Mouse (Mus musculus) B cell, adult 2 months (primary cell): Measurements from ENCODE around the gene Vim.
A peak's percentile ranks its signal among the peaks of the same experiment; 100 is the strongest.

Experiments used
- DNase-seq, 2 experiments: peaks; one replicate each; pipeline ENCODE4 v3.0.0; 2022

Gene Vim

DNA sequence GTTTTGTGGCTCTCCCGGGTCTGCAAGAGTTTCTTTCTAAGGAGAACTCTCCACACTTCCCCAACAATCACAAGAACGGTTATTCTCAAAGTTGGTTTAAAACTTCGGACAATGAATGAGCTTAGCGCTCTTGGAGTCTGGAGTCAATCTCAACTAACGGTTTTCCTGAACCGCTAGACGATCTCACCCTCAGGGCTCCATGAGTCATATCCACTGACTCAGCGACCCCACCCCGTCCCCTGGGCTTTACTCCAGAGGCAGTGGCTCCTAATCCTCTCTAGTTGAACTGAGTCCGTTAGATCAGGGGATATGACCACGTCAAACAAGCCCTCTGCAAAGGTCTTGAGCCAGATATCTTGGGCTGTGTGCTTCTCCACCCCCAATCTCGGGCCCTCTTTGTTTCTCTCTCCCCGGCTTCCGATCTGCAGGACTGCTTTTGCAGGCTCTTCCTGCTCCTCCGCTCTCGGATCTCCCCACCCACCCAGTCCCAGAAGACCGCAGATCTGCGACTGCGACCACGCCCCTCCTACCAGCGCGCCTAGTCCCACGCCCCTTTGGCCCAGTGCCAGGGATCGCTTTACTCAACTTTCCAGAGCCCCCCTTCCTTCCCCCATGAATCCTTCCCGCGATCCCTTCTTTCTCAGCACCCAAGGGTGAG is at the start of gene Vim:
Vim (plus strand) TSS at position 520 of the 658 bp plus-strand sequence.
- peak; percentile 81 to 82 for DNase-seq

DNA sequence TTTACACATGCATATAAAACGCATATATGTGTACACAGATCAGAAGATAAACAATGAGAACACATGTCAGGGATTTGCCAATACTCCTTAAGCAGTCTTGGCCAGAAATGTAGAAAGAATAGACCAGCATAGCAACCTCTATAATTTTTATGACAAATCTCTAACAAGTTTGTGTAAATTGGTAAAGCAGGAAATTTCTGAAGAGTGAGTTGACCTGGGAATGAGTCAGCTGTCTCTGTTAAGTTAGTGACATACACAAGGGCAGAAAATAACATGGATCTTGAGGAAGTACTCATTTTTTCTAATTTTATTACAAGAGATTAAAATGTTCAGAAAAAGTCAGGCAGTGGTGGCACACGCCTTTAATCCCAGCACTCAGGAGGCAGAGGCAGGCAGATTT is 47.5 kb upstream of the Vim start:
- no peak for DNase-seq

DNA sequence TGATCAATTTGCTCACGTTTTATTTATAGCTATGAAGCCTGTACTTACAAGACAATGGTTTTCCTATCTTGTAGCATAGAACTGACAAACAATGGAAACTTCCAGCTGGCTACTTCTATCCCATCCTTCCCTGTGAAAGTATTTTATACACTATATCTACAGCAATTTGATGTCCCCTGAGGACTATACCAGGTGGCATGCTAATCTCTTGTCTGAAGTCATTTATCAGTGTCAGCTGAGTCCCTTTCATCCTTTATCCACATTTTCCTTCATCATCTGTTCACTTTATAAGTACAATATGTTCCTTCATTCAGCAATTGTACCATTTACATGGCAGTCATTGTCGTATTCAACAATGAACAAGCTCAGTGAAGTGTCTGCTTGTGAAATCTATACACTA is 46.6 kb upstream of the Vim start:
- no peak for DNase-seq

DNA sequence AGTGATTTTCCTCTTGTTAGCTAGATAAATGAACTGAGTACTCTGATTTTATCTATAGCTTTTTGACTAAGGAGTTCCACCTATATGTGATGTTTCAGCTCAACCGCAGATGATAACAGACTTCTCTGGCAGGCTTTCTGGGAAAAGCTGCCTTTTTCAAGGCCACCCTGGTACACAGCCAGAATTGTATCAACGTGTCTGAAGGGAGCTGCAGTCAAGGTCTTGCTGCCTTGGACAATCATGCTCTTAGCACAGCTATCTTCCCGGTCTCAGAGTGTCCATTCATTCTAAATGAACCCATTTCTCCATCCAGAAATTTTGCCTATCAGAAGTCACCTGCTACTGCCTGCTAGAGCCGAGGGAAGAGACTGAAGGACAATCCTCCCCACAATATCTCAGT is 46.2 kb upstream of the Vim start:
- no peak for DNase-seq

DNA sequence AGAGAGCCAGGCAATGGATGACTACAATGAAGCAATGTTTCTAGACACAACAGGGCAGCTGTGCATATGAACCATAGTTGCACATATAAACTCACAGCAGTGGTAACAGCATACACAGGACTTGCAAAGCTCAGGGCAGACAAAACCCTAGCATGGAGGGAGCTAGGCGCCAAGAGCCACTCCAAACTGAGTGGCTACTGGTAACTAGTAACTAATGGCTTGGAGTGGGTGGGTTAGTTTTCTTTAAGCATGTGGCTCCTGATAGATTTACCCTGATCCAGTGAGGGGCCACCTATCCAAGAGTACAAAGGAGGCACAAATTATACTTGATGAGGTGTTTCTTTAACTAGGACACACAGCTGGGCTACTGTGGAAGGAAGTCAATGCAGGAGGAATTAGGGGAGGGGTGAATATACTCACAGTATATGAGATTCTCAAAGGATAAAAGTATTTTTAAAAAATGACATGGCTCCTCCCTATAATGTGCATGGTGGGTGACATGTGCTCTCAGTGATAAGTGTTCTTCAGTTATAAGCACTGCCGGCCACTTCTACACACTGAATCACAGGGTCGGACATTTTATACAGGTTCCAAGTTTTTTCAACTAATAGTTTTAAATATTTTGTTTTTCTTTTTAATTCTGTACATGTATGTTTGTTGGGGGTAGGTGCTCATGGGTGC is 44.3 kb upstream of the Vim start:
- DNase-seq, result no peak

DNA sequence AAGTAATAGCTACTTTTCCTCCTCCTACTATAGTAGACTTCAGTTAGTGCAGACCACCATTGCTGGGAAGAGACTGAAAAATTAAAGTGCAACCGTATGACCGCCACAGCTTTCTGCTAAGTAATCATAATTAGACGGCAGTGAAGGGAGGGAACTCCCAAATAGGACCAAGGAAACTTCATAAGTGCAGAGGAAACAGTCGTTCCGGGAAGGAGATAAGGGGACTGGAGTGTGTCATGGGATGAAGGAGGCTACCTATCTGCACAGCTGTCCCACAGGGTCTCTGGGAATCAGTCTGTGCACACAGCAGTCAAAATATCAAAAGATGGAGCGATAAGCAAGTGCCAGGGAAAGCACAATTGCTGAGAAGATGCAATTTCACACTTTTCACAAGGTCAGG is 43.1 kb upstream of the Vim start:
- no peak for DNase-seq

DNA sequence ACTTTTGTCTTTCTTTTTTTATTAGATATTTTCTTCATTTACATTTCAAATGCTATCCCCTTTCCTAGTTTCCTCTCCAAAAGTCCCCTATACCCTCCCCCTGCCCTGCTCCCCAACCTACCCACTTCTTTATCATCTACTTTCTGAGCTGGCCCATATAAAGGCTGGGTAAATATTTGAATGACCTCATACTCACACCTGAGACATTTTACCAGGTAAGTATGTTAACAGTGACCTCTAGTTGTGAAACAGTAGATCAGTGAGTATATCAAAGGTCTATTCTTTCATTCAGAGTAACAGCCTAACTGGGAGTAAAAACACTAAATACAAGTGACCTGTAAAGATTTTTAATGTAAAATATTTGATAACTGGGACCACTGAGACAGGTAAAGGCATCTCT is 37.0 kb upstream of the Vim start:
- no peak for DNase-seq

DNA sequence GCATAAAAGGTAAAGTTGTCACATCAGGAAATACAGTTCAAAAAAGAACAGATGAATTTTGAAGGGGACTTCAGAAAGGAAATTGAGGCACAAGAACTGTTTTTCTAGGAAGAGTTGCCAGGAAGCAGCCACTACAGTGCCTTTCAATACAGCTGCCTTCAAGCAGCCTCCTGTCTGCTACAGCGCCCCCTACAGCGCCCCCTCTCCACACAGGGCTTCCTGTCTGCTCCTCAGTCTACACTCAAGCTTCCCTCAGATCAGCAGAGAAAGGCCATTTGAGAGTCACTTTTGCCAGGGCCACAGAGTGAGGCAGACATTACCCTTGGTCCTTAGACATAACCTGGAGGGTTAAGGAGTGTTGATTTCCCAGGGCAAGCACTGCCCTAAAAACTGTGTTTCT is 36.0 kb upstream of the Vim start:
- peak; percentile 50 to 52 for DNase-seq

DNA sequence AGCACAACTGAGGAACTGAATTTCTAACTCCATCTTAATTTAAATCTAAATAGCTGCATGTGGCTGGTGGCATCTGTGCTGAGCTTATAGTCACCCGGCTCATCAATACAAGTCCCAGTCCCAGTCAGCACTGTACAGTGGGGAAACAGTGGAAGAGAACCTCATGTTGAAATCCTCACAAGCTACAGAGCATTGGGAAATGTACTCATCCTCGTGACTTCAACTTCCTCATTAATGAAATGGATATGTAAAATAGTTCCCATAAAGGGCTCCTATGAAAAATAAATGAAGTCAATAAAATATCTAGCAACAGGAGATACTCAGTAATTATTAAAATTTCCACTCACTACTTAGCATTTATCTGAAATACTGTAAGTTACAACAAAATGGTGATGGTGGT is 35.5 kb upstream of the Vim start:
- DNase-seq, result no peak

DNA sequence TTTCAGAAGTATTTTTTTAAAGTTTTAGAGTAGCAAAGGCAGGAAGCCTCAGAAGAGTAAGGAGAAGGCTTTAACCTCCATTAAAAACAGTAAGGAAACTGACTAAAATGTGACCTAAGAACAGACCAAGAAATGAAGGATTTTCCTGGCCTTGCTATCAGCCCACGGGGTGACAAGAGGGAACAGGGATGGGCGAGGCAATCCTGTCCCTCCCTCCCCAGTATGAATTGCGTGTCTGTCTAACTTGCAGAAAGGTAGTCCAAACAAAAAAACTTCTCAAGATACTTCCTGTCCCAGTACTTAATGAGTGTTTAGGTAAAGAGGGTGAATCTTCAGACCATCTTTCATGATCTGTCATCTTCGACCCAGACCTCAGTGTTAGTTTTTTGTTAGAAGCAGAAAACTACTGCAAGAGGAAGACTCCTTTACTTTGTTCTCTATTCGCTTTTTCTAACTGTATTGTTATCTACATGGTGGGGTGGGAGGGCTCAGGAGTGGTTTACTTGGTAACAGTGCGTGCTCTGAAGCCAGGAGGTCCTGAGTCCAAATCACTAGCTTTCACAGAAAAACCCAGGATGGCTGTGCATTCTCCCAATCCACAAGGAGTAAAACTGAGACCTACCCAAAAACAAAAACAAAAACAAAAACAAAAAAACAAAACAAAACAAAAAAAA is 34.9 kb upstream of the Vim start:
- no peak for DNase-seq

DNA sequence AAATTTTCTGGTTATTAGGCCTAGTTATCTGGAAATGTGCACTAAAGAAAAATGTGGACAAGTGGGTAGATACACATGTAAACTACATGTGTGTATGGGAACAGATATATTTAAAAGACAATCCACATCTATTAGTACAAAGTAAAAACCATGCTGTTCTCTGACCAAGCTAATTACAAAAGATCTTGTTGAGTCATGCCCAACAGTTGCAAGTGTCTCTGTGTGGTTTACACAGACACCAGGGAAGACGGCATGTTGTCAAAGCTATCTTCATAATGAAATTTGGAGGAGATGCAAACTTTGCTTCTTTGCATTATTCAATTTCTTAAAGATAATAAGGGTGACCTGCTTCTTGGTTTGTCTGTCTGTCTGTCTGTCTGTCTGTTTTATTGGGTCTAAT is 33.9 kb upstream of the Vim start:
- no peak for DNase-seq

DNA sequence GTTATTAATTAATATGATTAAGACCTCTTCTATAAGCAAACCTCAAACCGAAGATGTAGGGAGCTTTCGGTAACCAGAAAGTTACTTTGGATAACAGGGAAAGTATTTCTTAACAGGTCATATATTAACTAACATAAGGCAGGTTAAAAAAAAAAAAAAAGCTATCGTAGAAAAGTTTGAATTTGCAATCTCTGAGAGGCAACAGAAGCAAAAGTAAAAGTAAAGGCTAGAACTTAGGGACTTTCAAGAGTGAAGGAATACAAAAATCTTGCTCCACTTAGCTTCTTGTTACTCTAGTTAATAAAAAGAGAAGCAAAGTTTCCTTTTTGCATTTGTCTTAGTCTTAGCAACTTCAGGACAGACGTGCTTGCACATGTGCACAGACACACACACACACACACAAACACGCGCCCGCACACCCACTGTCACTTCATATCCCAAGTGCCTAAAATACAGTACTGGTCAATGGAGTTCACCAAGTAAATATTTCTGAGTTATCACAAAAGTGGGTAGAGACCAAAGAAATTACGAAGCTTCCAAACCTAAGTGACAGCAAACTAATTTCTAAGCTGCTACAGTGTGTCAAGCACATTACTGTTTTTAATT is 30.1 kb upstream of the Vim start:
- DNase-seq, result peak; percentile 17

DNA sequence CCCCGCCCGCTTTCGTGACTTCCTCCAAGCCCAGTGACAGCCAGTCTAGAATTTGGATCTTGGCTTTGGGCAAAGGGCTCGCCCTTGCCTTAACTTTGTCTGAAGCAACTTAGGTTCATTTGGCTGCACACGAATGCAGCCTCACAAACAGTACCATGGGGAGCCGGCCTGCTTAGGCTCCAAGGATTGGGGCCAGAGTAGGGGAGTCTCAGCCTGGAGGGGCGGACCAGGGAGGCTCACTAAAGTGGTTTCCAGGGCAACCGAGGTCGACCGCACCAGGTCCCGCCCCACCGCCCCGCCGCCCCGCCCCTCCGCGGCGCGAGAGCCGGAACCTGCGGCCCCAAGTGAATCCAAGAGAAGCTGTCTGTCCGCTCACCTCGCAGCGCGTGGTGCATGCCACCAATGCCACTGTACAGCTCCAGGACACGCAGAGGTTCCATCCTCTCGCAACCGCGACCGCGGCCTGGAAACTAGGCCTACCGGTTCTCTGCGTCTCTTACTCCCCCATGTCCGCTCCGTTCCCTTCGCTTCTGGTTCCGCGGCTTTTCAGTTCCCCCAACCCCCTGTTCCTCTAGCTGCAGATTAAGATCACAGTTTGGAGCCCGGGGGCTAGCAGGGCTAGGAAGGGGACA is 29.4 kb upstream of the Vim start, which contains the start of gene Trdmt1:
Trdmt1 (minus strand) TSS at position 476 of the 632 bp plus-strand sequence.
- peak; percentile 83 to 85 for DNase-seq

DNA sequence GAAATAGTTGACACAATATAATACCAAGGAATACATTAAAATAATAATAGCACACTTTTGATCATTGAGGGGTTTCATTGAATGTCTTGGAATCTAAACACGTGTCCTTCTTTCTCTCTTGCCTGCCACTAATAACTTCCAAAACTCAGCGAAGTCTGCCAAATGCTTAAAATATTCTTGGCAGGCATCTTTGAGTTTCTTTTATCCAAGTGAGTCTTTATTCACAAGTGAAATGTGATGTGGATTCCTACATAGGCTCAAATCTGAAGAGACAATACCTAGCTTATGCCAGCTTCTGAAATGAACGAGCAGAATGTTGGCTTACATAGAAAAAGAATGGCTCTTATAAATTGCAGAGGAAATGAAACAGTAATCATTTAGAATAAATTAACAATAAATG is 25.0 kb upstream of the Vim start:
- DNase-seq, result no peak

DNA sequence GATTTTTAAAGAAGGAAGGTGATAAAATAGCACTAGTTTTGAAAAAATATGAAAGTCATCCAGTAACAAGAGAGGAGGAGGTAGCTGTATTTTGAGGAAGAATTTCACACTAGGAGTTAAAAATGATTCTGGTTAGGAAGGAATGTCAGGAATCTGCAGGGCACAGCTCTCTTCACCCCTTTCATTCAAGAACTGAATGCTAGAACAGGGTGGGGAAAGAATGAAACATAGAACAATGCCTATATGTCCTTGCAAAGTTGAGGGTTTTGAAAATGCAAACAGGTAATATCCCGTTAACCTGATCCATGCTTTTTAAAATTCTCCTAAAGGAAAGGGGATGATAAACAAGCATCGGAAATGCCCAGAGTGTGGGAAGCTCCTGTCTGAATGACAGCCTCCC is 19.8 kb upstream of the Vim start:
- no peak for DNase-seq

DNA sequence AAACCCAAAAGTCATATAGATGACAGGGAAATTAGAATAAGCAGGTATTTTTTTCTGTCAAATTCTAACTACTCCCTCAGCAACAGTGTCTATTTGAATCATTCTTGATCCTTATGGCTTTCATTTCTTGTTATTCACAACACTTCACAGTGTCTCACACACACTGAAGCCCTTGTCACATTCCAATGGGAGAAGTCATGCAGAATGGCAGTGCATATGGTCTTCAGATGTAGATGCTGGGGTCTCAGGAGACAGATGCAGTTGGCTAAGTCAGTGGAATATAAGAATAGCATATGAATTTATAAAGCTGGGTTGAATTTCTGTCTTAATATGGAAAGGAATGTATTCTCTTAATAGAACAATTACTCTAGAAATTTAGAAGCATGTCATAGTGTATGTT is 17.5 kb upstream of the Vim start:
- DNase-seq, result no peak

DNA sequence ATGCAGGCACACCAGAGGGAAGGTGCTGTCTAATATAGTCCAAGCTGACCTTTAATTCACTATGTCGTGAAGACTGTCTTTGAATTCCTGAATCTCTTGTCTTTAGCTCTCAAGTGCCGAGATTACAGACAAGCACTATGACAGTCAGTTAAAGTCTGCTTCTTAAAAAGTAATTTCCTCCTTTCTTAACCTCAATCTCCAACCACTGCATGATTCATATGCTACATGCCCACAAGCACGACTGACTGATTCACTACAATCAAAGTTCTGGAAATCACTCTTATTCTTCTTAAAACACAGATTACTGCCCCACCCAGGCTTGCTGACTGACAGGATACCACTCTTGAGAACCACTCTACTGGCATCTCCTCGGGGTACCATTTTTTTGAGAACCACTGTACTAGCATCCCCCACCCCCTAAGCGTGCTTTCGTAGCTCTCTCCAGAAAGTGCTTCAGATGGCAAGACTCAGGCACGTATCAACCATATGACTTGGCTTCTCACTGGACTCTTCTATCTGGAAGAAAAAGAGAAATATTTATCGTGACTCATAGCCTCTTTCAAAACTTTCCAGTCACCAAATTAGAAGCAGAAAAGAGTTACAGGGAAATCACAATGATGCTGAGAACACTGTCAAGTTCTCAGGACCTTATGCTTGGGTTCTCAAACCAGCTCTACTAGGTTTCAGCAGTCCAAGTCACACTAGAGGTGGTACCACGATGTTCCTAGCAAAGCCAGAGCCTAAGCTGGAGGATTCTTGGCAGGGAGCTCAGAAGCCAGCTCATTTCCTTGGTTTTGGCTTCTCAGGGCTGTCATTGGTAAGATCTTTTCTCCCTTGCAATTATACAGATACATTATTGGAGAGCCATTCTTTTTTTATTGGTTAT is 16.3 kb upstream of the Vim start:
- DNase-seq, result peak; percentile 22 to 30

DNA sequence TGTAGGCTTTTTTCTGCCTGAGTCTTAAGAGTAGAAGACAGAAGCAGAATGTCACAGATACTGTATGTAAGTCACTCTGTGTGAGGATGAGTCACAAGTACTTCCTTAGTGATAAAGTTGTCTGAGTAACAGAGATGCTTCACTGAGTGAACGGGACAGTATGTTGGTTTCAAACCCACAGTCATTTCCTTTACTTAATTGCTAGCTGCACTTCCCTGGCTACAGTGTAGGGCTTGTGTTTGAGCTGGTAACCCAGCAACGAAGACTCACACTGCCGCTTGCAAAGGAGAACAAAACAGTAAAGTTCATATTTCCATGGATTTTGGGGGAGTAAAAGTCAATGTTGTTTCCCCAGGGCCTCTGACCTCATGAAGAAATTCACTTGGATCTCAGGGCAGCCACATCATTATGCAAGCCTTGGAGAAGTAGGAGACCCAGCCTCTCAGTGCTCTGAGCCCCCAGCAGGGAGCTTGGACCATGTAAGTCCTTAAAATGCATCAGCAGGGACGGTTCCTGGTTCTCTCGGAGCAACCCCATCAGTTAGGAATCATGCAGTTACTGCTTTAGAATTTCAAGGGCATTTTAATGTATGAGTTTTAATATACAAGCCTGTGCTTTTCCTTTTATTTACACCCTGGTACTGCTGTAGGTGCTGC is 15.0 kb upstream of the Vim start:
- peak; percentile 70 to 76 for DNase-seq

DNA sequence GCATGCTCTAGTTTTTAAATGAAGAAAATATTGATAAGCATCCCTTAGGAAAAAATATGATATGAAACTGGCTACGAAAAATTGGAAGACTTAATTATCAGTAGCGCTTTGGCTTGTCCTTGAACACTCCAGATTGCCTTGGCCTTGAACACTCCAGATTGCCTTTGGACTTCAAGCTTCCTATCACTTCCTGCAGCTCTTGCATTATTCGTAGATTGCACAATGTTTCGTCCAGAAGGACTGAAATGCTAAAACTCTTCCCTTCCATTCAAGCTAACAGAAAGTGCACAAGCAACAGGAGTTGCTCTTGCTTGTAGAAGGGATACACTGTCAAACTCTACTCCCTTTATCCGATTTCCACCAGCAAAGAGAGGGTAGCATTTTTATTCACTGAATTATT is 14.4 kb upstream of the Vim start:
- no peak for DNase-seq

DNA sequence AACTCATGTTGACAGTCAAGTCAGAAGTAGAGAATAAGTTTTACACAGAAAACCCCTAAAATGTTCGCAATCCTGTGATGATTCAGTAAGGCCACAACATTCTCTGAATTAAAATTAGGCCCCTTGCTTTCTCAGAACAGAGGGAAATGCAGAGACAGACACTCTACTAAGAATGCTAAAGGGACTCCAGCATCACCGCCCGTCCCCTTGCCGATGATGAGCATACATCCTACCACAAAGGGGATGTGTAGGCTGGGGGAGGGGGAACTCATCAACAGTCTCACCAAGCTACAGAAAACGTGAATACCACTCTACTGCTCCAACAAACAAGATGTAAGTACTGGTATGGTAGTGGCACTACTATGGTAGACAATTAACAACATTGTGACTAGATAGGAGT is 14.0 kb upstream of the Vim start:
- DNase-seq, result peak in 1 of 2 experiments; percentile 22

DNA sequence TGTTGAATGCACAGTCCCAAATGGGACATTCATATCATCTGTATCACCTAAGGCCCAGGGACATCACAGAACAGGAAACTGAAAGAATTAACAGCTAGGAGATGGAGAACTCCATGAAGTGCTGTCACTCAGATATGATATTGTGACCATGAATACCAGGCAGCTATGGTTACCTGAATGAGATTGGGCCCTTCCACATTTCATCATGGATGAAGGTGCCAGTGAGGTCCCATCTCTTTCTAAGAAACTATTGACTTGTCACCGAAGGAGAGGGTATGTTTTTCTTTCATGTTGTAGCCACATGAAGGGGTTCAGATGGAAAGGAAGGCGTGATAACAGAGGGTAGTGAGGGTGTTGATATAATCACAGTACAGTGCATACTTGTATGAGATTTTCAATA is 13.3 kb upstream of the Vim start:
- DNase-seq, result no peak

DNA sequence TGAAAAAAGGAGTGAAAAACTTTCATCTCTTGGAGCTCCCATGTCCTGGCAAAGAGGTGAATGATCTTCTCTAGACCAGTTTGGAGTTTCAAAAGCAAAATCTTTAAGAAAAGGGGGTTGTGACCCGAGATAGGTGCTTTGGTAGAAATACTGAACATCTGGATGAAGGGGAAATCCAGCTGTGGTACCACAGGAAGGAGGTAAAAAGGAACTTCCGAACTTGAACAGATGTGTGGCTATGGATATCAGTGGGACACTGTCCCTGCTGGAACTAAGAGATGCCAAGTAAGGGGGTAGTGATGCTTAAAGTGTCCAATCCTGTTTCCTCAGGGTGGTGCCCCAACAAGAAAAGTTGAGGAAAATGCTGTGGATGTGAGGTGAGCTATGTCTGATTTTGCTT is 3.6 kb upstream of the Vim start:
- no peak for DNase-seq
